Mouse (Mus musculus) E14TG2a.4 (cell line): Measurements from ENCODE around the gene Col12a1.
A peak's percentile ranks its signal among the peaks of the same experiment; 100 is the strongest.

Experiments
- H3K27me3 ChIP-seq: 2 replicates; pipeline ENCODE4 v1.6.1; 2014; ENCODE audit warnings: low read length, control low read depth; ENCODE audit not compliant: insufficient read depth
- H3K36me3 ChIP-seq: 2 replicates; pipeline ENCODE4 v1.6.1; 2014; ENCODE audit warnings: low read length, control low read depth; ENCODE audit not compliant: insufficient read depth
- H3K4me1 ChIP-seq: replicated peaks from 2 replicates; pipeline ENCODE4 v1.6.1; 2014; ENCODE audit warnings: low read depth, low read length, control low read depth
- H3K4me3 ChIP-seq: replicated peaks from 2 replicates; pipeline ENCODE4 v1.5.1; 2014; ENCODE audit warnings: mild to moderate bottlenecking, low read length
- H3K9me3 ChIP-seq: 2 replicates; pipeline ENCODE4 v1.6.1; 2014; ENCODE audit warnings: low read length, control low read depth
- CTCF ChIP-seq: conservative IDR thresholded peaks from 2 replicates; pipeline ENCODE4 v1.5.1; 2014; ENCODE audit warnings: low read length
- NANOG ChIP-seq: IDR thresholded peaks from 2 replicates; pipeline ENCODE4 v1.6.1; 2014; ENCODE audit warnings: borderline replicate concordance, low read length, mixed read lengths
- POU5F1 ChIP-seq: IDR thresholded peaks from 2 replicates; pipeline ENCODE4 v1.6.1; 2014; ENCODE audit warnings: low read length, borderline replicate concordance

Col12a1 gene

GRCm38 (mm10) chr9:79631186-79631585 lies 87.4 kb downstream of the Col12a1 start:
- TF ChIP-seq NANOG (no peak), POU5F1 (no peak), CTCF (no peak)
- Histone ChIP-seq H3K4me1 (no peaks in the 10 kb centered on the region), H3K36me3 (no peaks in the 10 kb centered on the region), H3K27me3 (no peaks in the 10 kb centered on the region), H3K4me3 (no peak overlapping the region), H3K9me3 (no peaks in the 10 kb centered on the region)

- H3K27me3 ChIP-seq, result no peaks in the 10 kb centered on the region
- no peaks in the 10 kb centered on the region for H3K36me3 ChIP-seq
- TF ChIP-seq NANOG (no peak), POU5F1 (no peak), CTCF (no peak)
- peaks cover 18% of the 10 kb centered on the region for H3K4me1 ChIP-seq
- H3K4me3 ChIP-seq, result no peak overlapping the region
- H3K9me3 ChIP-seq, result peaks cover 8% of the 10 kb centered on the region
Observed at GRCm38 (mm10) chr9:79618839-79619597, 99.6 kb downstream of the Col12a1 start.

DNA sequence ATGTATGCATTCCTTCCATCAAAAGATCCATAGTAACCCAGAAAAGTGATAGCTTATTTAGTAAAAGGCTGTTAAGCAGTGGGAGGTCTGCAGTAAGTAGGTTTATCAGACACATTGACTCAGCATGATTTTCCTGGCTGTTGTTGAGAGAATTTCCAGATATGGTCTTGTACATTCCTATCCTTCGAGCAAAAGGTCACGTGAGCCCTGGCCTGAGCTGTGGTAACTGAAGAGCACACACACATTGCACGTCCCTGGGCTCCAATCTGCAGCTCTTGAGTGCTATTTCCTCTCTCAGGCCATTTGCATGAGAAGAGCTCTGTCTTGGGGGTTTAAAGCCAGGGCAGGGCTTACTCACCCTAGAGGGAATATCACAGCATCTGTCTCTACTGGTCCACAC lies 101.3 kb downstream of the Col12a1 start:
- Histone ChIP-seq H3K4me3 (no peak overlapping the region), H3K27me3 (no peaks in the 10 kb centered on the region), H3K9me3 (peaks cover 8% of the 10 kb centered on the region), H3K4me1 (peaks cover 16% of the 10 kb centered on the region), H3K36me3 (no peaks in the 10 kb centered on the region)
- TF ChIP-seq CTCF (no peak), NANOG (peak; percentile 85; the same call in 1 of the 2 replicates), POU5F1 (0 out of 2 replicates have a peak, but pooled peaks have one; percentile 26)

DNA sequence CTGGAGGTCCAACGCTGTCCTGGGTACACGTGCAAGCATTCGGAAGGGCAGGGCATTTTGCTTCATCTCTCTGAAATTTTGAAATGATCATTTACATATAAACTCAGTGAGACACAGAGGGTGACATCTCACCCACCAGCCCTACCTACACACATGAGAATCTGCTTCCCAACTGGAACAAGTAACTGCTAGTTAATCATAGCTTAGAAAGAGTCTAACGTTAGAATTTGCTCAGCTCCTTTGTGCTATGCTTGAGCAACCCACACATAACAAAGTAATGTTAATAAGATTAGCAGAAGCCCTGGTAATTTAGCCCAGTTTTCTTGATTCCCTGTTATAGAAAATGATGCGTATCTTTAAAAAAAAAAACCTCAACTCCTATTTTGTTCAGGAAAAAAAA lies 102.6 kb downstream of the Col12a1 start:
- H3K36me3 ChIP-seq, result no peaks in the 10 kb centered on the region
- peaks cover 13% of the 10 kb centered on the region for H3K4me1 ChIP-seq
- H3K27me3 ChIP-seq, result no peaks in the 10 kb centered on the region
- no peak overlapping the region for H3K4me3 ChIP-seq
- no peak for TF ChIP-seq CTCF
- TF ChIP-seq POU5F1, result no peak
- TF ChIP-seq NANOG, result no peak
- peaks cover 8% of the 10 kb centered on the region for H3K9me3 ChIP-seq

DNA sequence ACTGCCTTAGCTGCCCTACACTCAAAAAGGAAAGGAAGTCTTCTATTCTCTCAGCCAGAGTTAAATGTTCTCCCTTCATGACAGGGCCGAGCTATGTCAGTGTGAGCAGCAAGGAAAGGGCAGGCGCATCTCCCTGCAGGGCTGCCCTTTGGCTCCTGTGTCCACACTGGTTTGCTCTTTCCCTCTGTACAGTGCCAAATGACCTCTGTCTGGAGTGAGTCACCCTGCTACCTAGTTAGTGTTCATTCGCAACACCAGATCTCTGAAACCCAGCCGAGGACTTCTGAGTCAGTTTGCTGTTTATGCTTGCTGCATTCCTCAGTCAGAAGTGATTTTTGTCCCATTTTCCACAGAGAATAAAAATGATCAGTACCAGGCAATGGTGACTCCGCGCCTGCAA lies 108.3 kb downstream of the Col12a1 start:
- Histone ChIP-seq H3K27me3 (no peaks in the 10 kb centered on the region), H3K4me3 (no peak overlapping the region), H3K4me1 (no peaks in the 10 kb centered on the region), H3K36me3 (no peaks in the 10 kb centered on the region), H3K9me3 (no peaks in the 10 kb centered on the region)
- TF ChIP-seq NANOG (no peak), CTCF (no peak), POU5F1 (no peak)

- TF ChIP-seq POU5F1 (no peak), CTCF (no peak), NANOG (no peak)
- no peaks in the 10 kb centered on the region for H3K36me3 ChIP-seq
- H3K9me3 ChIP-seq, result no peaks in the 10 kb centered on the region
- H3K4me3 ChIP-seq, result no peak overlapping the region
- H3K27me3 ChIP-seq, result no peaks in the 10 kb centered on the region
- no peaks in the 10 kb centered on the region for H3K4me1 ChIP-seq
Observed at GRCm38 (mm10) chr9:79609661-79610060, 109.0 kb downstream of the Col12a1 start.

DNA sequence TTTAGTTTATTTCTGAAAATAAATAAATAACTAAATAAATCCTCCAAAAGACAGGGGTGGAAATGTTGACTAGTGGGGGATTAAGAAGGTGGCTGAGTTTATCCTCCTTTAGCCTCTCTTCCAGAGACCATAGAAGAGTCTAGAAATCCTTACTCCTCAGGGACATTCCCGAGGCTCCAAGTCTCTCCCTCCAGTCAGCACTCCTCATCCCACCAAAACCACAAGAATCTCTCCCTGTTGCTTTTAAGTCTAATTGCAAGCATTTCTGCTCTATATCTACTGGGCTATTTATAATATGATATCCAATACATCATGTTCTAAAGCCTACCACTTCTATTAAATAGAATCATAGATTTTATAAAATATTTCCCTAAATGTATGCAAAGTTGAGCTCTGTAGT lies 109.8 kb downstream of the Col12a1 start:
- H3K9me3 ChIP-seq, result no peaks in the 10 kb centered on the region
- no peaks in the 10 kb centered on the region for H3K27me3 ChIP-seq
- no peaks in the 10 kb centered on the region for H3K4me1 ChIP-seq
- TF ChIP-seq CTCF, result no peak
- no peak for TF ChIP-seq NANOG
- no peaks in the 10 kb centered on the region for H3K36me3 ChIP-seq
- no peak overlapping the region for H3K4me3 ChIP-seq

DNA sequence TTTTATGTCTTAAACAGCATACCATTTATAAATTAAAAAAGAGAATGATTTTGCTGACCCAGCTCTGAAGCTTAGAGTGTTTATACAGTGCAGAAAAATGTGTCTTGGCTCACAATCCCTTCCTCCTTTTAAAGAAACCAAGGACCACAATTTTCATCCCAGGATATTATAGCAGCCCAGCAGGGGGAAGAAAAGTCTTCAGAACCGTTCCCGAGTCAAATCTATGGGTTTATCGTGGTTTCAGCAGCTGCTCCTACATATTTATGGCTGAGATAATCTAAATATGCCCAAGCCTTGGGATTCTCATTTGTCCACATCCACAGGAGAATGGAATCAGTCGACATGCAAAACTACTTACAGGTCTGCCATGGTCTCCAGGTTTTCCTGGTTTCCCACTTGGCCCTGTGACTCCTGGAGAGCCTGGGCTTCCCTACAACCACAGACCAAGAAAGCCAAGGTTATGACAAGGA lies 110.5 kb downstream of the Col12a1 start:
- Histone ChIP-seq H3K4me3 (no peak overlapping the region), H3K9me3 (no peaks in the 10 kb centered on the region), H3K4me1 (no peaks in the 10 kb centered on the region), H3K27me3 (no peaks in the 10 kb centered on the region), H3K36me3 (no peaks in the 10 kb centered on the region)
- TF ChIP-seq CTCF, result no peak
- TF ChIP-seq NANOG, result no peak
- no peak for TF ChIP-seq POU5F1

DNA sequence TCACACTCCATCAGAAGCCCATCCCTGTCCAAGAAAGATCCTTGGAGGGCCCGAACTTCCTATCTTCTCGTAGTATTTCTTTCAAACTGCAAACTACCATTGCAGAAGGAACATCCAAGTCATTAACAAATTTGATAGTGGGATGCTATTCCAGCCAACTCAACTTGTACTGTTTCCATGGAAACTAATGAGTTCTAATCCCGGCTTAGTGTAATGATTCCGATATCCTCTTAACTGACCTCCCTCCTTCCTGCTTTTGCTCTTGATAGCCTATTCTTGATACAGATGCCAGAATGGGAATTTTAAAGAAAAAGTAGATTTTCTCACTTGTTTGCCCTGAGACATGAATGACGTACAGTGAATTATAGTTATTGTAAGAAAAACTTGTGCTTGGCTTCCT lies 112.5 kb downstream of the Col12a1 start:
- Histone ChIP-seq H3K4me1 (no peaks in the 10 kb centered on the region), H3K36me3 (no peaks in the 10 kb centered on the region), H3K9me3 (no peaks in the 10 kb centered on the region), H3K27me3 (no peaks in the 10 kb centered on the region), H3K4me3 (no peak overlapping the region)
- no peak for TF ChIP-seq CTCF
- no peak for TF ChIP-seq NANOG
- TF ChIP-seq POU5F1, result no peak
